Mouse (Mus musculus) v-Abl transformed pro-B cells (cell line): ENCODE data around the gene Vps52.

ENCODE experiments used
- in situ Hi-C, 2 experiments: fragments of 400-800 bp; cut with MboI; formaldehyde crosslinking; loops; one replicate each; pipeline ENCODE4 v1.15.1; 2025; ENCODE audit not compliant: unreplicated experiment in 2 of 2

Vps52 gene

DNA sequence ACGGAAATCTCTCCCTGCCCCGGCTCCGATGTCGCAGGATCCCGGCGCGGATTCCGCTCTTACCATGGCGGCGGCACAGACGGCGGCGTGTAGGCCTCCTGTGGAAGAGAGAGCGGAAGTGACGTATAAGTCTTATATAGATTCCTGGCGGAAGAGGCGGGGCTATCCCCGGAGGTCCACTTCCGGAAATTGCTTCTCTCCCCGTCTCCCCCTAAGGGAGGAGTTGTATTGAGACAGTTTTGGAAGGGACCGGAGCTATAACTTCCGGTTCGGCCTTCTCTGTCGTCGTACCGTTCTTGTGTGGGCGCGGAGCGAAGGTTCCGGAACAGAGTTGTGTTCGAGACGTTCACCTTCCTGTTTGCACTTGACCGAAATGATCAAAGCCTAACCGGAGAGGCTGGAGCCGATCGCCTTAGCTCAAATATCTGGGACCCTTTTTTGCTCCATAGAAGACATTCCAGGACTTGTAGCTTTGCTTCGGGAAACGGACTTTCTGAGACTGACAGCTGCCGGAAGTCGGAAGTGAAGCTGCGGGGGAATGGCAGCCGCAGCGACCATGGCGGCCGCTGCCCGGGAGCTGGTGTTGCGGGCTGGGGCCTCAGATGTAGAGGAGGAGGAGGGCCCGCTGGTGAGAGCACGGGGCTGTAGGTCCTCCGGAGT lies at the start of gene Vps52, which contains the start of gene Rps18:
Vps52 (plus strand) TSS at position 258 of the 660 bp plus-strand sequence.
Rps18 (minus strand) TSS at position 447 of the 660 bp plus-strand sequence.
- in situ Hi-C loops = no loop called here

GRCm38 (mm10) chr17:33908331-33909076 lies 47.1 kb upstream of the Vps52 start:
- in situ Hi-C loops = no loop called here

DNA sequence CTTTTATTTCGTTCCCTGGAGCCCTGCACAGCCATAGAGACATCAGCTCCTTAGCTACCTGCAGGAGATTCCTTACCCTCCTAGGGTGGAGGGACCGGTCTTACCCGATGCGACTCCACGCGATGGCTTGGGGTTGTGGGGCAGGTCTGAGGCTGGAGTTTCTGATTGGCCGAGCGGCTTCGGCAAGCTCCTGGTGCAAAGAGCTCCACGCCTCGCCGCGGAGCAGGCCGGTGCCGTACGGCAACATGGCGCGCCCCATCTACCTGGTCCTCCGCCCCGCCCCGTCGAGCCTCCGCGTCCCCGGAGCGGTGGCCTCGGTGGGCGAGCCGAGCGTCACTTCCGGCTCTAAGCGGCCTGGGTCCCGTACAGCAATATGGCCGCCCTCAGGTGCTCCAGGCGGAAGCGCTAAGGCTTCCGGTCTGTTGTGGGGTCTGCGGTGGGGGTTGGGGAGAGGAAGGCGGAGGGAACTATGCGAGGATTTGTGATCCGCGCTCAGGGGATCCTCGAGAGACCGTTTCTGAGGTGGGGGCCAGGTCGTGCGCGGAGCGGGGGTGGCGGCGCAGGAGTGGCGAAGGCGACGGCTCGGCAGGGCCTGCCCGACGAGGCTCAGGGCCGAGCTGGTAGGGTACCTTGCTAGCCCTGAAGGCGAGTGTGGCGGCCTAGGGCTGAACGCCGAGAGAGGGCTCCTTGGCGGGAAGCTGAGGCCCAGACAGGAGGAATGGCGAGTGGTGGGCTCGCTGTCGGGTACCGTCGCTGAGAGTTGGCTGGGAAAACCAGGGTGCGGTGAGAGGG lies 46.3 kb upstream of the Vps52 start, which contains the start of gene Daxx:
Daxx (plus strand) TSS at position 338 of the 792 bp plus-strand sequence.
- in situ Hi-C loops = no loop called here

DNA sequence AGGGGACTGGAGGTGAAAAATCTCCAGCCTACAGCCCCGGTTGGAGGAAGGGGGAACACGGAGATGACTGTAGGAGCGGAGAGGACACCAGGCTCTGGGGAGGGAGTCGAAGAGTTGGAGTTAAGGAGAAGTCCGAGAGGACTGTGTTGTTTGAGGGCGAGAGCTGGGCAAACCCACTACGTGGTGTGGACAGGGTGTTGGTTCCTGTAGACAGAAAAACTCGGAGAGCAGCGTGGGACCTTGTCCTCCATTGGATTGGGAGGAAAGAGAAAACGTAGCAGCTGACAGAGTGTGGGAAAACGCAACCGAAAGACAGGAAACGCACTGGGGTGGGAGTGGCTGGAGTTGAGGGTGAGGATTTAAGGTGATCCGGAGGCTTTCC lies 45.8 kb upstream of the Vps52 start:
- in situ Hi-C loops = no loop called here

DNA sequence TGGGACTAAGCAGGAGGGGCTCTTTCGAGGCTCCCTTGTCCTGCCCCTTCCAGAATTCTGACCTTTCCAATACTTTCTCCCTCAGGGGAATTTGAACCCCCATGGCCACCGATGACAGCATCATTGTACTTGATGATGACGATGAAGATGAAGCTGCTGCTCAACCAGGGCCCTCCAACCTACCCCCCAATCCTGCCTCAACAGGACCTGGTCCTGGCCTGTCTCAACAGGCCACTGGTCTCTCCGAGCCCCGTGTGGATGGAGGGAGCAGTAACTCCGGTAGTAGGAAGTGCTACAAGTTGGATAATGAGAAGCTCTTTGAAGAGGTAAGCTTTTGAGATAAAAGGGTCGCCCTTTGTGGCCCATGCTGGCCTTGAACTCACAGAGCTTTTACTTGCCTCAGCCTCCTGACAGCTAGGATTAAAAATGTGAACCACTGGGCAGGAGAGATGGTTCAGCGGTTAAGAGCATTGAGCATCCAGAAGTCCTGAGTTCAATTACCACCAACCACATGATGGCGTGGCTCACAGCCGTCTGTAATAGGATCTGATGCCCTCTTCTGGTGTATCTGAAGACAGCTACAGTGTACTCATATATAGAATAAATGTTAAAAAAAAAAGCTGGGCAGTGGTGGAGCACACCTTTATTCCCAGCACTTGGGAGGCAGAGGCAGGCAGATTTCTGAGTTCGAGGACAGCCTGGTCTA lies 45.1 kb upstream of the Vps52 start:
- in situ Hi-C loops = no loop called here

GRCm38 (mm10) chr17:33911052-33911812 lies 44.4 kb upstream of the Vps52 start:
- in situ Hi-C loops = no loop called here

DNA sequence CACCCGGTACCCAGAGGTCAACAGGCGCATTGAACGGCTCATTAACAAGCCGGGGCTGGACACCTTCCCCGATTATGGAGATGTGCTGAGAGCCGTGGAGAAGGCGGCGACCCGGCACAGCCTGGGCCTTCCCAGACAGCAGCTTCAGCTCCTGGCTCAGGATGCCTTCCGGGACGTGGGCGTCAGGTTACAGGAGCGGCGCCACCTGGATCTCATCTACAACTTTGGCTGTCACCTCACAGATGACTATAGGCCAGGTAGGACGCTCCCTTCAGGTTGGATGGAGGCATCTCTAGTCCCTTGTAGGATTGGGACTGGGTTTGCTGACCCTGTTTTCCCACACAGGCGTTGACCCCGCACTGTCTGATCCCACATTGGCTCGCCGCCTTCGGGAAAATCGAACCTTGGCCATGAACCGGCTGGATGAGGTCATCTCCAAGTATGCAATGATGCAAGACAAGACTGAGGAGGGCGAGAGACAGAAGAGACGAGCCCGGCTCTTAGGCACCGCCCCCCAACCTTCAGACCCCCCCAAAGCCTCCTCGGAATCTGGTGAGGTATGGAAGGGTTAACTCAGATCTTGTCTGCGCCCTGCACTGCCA lies 43.7 kb upstream of the Vps52 start:
- in situ Hi-C loops = no loop called here

- in situ Hi-C loops = no loop called here
Measured at GRCm38 (mm10) chr17:33913264-33913663, 42.3 kb upstream of the Vps52 start.

GRCm38 (mm10) chr17:33913905-33914304 lies 41.7 kb upstream of the Vps52 start:
- in situ Hi-C loops = no loop called here

DNA sequence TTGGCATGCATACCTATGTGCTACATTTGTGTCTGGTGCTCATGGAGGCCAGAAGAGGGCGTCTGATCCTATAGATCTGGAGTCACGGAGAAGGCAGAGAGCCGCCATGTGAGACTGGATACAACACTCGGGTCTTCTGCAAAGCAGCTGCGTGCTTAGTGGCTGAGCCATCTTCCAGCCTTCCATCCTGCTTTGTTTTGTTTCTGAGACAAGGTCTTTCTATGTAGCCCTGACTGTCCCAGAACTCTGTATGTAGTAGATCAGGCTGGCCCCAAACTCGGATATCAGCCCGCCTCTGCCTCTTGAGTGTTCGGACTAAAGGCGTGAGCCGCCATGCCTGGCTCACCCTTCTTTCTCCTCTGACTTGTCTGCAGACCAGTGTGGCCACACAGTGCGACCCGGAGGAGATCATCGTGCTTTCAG lies 40.6 kb upstream of the Vps52 start:
- in situ Hi-C loops = no loop called here

GRCm38 (mm10) chr17:33915671-33916250 lies 39.9 kb upstream of the Vps52 start, which contains the start of the genes Tapbp and Zbtb22:
TSS of gene Tapbp (plus strand) at chr17:33915899.
TSS of gene Zbtb22 (plus strand) at chr17:33915904.
- in situ Hi-C loops = no loop called here

- in situ Hi-C loops = no loop called here
Measured at GRCm38 (mm10) chr17:33916294-33916693, 39.3 kb upstream of the Vps52 start.

DNA sequence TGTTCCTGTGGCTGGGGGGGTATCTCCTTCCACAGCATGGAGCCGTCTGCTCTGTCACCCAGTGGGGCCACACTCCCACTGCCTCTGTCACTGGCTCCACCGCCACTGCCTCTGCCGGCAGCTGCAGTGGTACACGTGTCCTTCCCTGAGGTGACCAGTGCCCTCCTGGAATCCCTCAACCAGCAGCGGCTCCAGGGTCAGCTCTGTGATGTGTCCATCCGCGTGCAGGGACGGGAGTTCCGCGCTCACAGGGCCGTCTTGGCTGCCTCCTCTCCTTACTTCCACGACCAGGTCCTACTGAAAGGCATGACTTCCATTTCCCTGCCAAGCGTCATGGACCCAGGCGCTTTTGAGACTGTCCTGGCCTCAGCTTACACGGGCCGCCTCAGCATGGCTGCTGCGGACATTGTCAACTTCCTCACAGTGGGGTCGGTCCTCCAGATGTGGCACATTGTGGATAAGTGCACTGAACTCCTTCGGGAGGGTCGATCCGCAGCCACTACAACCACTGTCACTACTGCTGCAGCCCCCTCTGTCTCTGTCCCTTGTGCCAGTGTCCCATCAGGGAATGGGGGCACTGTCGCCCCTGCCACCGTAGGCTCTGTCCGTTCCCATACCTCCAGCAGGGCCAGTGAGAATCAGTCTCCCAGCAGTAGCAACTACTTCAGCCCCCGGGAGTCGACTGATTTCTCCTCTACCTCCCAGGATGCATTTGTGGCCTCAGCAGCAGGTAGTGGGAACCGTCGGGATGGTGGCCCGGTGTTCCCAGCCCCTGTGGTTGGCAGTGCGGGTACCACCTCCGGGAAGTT lies 38.6 kb upstream of the Vps52 start:
- in situ Hi-C loops = no loop called here

DNA sequence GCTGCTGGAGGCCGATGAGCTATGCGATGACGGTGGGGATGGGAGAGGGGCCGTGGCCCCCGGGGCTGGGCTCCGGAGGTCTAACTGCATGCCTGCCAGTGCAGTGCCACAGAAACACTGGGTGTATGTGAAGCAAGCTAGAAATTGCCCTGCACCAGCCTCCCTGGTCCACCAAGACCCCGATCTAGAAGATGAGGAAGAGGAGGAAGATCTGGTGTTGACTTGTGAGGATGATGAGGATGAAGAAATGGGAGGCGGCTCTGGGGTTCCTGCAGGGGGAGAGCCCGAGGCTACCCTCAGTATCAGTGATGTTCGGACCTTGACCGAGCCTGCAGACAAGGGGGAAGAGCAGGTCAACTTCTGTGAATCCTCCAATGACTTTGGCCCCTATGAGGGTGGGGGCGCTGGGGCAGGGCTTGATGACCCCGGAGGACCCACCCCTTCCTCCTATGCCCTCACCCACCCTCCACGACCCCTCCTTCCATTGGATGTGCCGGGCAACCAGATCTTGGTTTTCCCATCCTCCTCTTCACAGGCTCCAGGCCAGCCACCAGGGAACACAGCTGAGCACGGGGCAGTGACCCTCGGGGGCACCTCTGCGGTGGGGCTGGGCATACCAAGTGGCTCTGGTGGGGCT lies 37.8 kb upstream of the Vps52 start:
- in situ Hi-C loops = no loop called here

GRCm38 (mm10) chr17:33918293-33919203 lies 37.1 kb upstream of the Vps52 start:
- in situ Hi-C loops = no loop called here

DNA sequence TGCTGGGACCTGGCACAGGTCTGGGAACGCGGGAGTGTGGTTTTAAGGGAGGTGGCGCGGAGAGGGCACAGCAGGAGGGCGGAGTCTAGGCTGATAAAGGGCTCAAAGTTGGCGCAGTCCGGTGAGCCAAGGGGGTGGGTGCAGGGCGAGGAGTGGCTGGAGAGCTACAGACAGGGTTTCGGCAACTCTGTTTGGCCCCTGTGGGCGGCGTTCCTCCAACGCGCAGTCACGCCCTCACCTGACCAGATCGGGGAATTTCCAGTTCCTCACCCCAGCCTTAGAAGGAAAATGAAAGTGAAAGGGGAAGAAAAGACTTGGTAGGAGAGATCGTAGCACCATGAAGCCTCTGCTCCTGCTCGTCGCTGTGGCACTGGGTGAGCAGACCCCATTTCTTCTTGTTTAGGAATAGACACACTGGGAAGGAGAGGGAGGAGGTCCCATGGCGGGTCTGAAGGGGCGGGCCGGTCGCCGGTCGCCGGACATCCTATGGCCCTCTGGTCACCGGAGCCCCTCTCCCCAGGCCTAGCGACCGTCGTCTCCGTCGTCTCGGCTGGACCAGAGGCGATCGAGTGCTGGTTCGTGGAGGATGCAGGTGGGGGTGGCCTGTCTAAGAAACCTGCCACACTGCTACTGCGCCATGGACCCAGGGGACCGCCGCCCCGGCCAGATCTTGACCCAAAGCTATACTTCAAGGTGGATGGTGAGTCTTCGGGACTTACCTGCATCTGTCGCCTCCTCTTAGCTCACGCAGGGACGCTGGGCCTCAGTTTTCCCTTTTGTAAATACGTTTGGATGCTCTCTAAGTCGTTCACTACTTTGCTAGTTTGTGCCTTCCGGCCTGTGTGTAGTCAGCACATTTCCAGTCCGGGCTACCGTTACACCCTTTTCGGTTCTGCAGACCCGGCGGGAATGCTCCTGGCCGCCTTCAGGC lies 36.0 kb upstream of the Vps52 start:
- in situ Hi-C loops = no loop called here
